Mouse (Mus musculus): ENCODE measurements around the gene Pla2r1.

Gene Pla2r1

GRCm38 (mm10) chr2:60404763-60405162 is 148.3 kb downstream of the Pla2r1 start:
- no peak for DNase-seq (ENCODE audit: low spot score)

GRCm38 (mm10) chr2:60401694-60402093 is 151.4 kb downstream of the Pla2r1 start:
- DNase-seq (ENCODE audit: low spot score), result no peak

GRCm38 (mm10) chr2:60393786-60394185 is 159.3 kb downstream of the Pla2r1 start:
- DNase-seq (ENCODE audit: low spot score), result no peak

GRCm38 (mm10) chr2:60392286-60392685 is 160.8 kb downstream of the Pla2r1 start:
- no peak for DNase-seq (ENCODE audit: low spot score)

GRCm38 (mm10) chr2:60387363-60387762 is 165.7 kb downstream of the Pla2r1 start:
- no peak for DNase-seq (ENCODE audit: low spot score)

GRCm38 (mm10) chr2:60386835-60387234 is 166.3 kb downstream of the Pla2r1 start:
- no peak for DNase-seq (ENCODE audit: low spot score)

- no peak for DNase-seq (ENCODE audit: low spot score)
Observed at GRCm38 (mm10) chr2:60384763-60385085, 168.4 kb downstream of the Pla2r1 start.

- no peak for DNase-seq (ENCODE audit: low spot score)
Observed at GRCm38 (mm10) chr2:60384083-60384762, 168.9 kb downstream of the Pla2r1 start.

- peak; percentile 88 for DNase-seq (ENCODE audit: low spot score)
Observed at GRCm38 (mm10) chr2:60382858-60383669, 170.0 kb downstream of the Pla2r1 start, which contains the start of gene Ly75. TSS of gene Ly75 (minus strand) at chr2:60383303.

GRCm38 (mm10) chr2:60382346-60382745 is 170.8 kb downstream of the Pla2r1 start:
- DNase-seq (ENCODE audit: low spot score), result no peak

- no peak for DNase-seq (ENCODE audit: low spot score)
Observed at GRCm38 (mm10) chr2:60377260-60377659, 175.8 kb downstream of the Pla2r1 start.

- no peak for DNase-seq (ENCODE audit: low spot score)
Observed at GRCm38 (mm10) chr2:60375608-60376107, 177.4 kb downstream of the Pla2r1 start.

GRCm38 (mm10) chr2:60375126-60375525 is 178.0 kb downstream of the Pla2r1 start:
- DNase-seq (ENCODE audit: low spot score), result no peak

- no peak for DNase-seq (ENCODE audit: low spot score)
Observed at GRCm38 (mm10) chr2:60370188-60370587, 182.9 kb downstream of the Pla2r1 start.

GRCm38 (mm10) chr2:60369454-60369853 is 183.7 kb downstream of the Pla2r1 start:
- no peak for DNase-seq (ENCODE audit: low spot score)

GRCm38 (mm10) chr2:60367871-60368270 is 185.2 kb downstream of the Pla2r1 start:
- DNase-seq (ENCODE audit: low spot score), result no peak

Measured in retina, embryonic 14.5 days (tissue).